Mouse (Mus musculus) left cerebral cortex, adult 18-20 months (tissue): ENCODE data around the gene Lin7a. TPM values are rescaled to one million over a fixed set of nuclear protein-coding genes. Genes with fewer than 3 reads are reported as not detected.

Experiments used
- DNase-seq, 2 experiments: peaks; one replicate each; pipeline ENCODE4 v3.0.0; 2021 to 2022; ENCODE audit warnings: low spot score in 2 of 2, mixed read lengths in 1 of 2
- total RNA-seq, 2 experiments: library from RNA; stranded (reverse); gene quantifications; 2 replicates each; pipeline ENCODE4 v1.2.3; 2021

Gene Lin7a
- total RNA-seq, 2 experiments from 2014 or later, result 56.0 to 57.7 TPM

- DNase-seq, result peak; percentile 16 to 33
Measured at GRCm38 (mm10) chr10:107418306-107418705, 146.8 kb downstream of the Lin7a start.

GRCm38 (mm10) chr10:107436967-107437366 is 165.5 kb downstream of the Lin7a start:
- DNase-seq, result no peak

- DNase-seq, result peak in 1 of 2 experiments; percentile 42
Measured at GRCm38 (mm10) chr10:107442781-107443180, 171.3 kb downstream of the Lin7a start.

DNA sequence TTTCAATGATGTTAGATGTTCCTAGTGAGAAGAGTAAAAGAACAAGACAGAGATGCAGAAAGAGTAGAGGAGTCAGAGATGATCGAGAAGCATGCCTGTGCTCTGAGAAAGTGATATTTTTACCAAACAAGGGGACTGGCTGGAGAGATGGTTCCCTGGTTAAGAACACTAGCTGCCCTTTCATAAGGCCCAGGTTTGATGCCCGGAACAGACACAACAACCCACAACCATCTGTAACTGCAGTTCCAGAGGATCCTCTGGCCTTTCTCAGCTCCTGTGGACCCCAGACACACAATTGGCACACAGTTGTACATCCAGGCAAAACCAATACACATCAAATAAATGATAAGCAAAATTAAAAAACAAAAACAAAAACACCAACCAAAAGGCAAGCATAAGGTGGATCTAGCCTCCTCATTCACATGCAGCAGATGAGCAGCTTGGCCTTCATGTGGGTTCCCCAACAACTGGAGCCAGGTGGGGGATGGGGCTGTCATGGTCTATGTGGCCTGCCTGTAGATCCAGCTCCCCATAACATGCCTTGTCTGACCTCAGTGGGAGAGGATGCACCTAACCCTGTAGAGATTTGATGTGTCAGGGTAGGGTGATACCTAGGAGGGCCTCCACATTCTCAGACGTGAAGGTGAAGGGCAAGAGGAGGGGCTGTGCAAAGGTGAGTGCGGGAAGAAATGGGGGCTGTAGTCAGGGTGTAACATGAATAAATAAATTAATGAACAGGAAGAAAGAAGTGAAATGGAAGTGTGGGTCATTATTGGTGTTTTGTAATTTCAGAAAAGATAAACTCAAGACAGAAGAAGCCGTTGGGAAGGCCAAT is 178.2 kb downstream of the Lin7a start:
- no peak for DNase-seq

DNA sequence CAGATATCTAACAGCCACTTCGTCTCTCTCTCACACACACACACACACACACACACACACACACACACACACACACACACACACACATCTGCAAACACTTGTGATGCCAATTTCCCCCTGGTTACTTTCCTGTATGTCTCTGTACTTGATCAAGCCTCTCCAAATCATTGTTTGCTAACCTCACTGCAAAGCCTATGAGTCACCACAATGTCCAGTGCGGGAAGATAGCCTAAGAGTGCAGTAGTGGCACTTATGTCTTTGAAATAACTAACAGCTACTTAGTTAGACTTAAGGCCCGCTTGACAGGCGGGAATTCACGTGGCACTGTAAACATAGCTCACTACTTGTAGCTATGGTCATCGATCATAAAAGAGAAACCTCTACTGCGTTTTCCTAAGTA is 196.3 kb downstream of the Lin7a start:
- DNase-seq, result no peak

Other genes starting within 250 kb of the Lin7a start
- 1 to 10 TPM; 1.2 to 1.3 TPM for gene Acss3, start 148.0 kb upstream of the Lin7a start, total RNA-seq
- gene Myf5, start 214.4 kb downstream of the Lin7a start, total RNA-seq, result not detected
- not detected for gene Myf6, start 223.1 kb downstream of the Lin7a start, total RNA-seq